Comparison of ENCODE assay signal across 17 mouse cellular contexts in genomic region chr8:115112062-115112461, GRCm38 (mm10).
"Had no signal": no experiment of that assay in that cellular context is flagged by ENCODE, and none has a peak within 500 bp of the region (broad histone marks: within the 10 kb centered on the region; RNA-seq: fewer than 3 reads in every experiment).

No protein-coding gene starts in this region.

- DNase-seq: gastrocnemius, adult 2 months; gastrocnemius, postnatal 10 days; gastrocnemius, postnatal 25 days; heart, adult 18-20 months; heart, postnatal 14 days; heart, postnatal 36 days; kidney, adult 11 months; kidney, adult 2 months; kidney, adult 9 months; kidney, postnatal 14 days; layer of hippocampus, adult 9-11 months; layer of hippocampus, postnatal 36 days; left cerebral cortex, postnatal 4 days; lung, adult 18-20 months had no signal

- ATAC-seq: hindbrain, postnatal 0 days; intestine, embryonic 16.5 days; liver, embryonic 12.5 days had no signal
